Mouse (Mus musculus): Measurements from ENCODE around the gene Chac2.
"Not testable (repeated sequence)": the region's sequence is repeated elsewhere in the genome, so short reads cannot be mapped to it uniquely, and the experiment has no call there.

Gene Chac2

DNA sequence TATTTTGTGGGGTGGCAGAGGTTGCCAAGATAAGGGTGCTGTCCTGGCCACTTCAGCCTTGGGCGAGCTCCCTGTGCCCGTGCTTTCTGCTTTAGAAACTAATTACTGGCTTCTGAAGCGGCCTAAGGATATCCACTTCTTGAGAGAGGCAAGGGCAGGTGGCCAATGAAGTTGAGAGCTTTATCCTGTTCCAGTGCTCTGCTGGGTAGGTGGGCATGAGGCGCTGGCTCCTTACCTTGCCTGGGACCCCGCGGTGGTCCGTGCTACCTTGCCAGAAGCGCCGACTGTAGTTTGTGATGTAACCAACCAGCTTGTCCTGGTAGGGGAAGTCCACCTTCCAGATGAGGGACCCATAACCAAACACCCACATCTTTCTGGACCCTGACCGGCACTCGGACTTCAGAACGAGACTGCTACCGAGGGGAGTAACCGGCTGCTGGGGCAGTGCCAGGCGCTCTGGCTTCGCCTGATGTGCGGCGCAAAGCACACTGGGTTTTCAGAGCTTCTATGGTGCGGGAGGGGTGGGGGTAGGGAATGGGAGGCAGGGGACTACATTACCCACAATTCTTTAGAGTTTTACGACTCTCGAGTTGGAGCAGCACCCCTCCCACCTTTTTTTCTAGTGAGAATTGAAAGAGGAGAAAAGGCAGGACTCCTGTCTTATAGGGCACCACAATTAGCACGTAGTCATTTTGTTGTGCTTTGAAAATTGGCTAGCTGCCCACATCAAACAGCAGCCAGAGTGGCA, at the start of gene Chac2:
TSS of gene Chac2 (minus strand) at position 474 of the 748 bp plus-strand sequence.
- in situ Hi-C loops (cut with MboI; ENCODE audit: low pct_unique_long_range_greater_than_20kb in 1 of 2, low sequenced_read_pairs in 2 of 2, unreplicated experiment in 1 of 2): no loop called here

GRCm38 (mm10) chr11:31034958-31035357, 48.8 kb upstream of the Chac2 start:
- in situ Hi-C loops (cut with MboI; ENCODE audit: low pct_unique_long_range_greater_than_20kb in 1 of 2, low sequenced_read_pairs in 2 of 2, unreplicated experiment in 1 of 2): no loop called here

GRCm38 (mm10) chr11:31017466-31017865, 31.3 kb upstream of the Chac2 start:
- in situ Hi-C loops (cut with MboI; ENCODE audit: low pct_unique_long_range_greater_than_20kb in 1 of 2, low sequenced_read_pairs in 2 of 2, unreplicated experiment in 1 of 2): not testable (repeated sequence)

DNA sequence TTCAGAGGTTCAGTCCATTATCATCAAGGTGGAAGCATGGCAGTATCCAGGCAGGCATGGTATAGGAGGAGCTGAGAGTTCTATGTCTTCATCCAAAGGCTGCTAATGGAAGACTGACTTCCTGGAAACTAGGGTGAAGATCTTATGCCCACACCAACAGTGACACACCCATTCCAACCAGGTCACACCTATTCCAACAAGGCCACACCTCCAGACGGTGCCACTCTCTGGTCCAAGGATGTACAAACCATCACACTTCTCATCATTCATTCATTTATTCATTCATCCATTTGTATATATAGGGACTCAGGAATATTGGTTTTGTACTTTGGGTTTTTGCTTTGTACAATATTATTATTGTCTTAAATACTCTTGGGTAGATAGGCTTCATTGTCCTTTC, 23.5 kb upstream of the Chac2 start:
- in situ Hi-C loops (cut with MboI; ENCODE audit: low pct_unique_long_range_greater_than_20kb in 1 of 2, low sequenced_read_pairs in 2 of 2, unreplicated experiment in 1 of 2): not testable (repeated sequence)

DNA sequence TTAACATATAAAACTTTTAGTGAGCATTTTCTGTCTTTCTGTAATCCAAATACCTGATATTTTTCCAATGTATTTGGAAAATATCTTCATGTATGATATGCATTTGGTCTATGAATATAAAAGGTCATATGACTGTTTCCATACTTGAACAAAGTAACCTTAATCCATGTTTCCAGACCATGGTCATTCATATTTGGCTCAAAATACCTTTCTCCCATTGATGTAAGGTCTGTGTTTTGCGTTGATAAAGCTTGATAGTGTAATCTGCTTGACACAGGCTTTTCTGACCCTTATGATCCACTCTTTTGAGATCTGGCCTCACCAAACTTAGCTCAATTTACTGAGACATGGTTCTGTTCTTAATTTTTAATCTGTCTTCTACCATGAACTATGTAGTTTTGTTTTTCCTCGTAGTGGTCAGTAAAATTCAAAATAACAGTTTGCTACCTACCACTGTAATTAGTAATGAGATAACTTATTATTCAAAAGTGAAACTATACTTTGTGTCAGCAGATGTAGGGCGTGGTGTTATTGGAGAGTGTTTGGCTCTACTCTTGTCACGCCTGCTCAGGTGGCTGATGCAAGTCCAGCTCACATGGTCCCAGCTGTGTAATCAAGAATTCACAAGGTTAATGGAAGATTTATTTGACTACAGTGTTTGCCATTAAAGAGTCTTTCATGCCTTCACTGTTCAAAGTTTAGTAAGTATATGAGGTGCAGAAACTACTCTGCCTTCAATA, 15.2 kb upstream of the Chac2 start:
- in situ Hi-C loops (cut with MboI; ENCODE audit: low pct_unique_long_range_greater_than_20kb in 1 of 2, low sequenced_read_pairs in 2 of 2, unreplicated experiment in 1 of 2): no loop called here

DNA sequence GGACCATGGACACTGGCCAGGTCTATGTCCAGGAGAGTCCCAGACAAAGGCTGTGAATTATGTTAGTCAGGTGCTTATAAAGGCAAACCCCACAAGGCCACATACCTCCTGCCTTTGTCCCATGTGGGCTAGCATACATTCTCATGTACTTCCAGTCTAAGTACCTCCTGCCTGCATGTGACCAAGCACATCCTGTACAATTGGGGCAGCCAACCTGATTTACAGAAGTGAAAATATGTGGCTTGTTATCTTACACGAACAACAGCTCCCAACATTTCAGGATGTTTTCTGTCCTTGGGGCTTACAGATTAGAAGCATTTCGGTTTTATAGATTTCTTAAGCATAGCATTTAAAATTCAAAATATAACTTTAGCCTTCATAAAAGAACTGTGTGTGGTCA, 13.9 kb upstream of the Chac2 start:
- in situ Hi-C loops (cut with MboI; ENCODE audit: low pct_unique_long_range_greater_than_20kb in 1 of 2, low sequenced_read_pairs in 2 of 2, unreplicated experiment in 1 of 2): no loop called here

DNA sequence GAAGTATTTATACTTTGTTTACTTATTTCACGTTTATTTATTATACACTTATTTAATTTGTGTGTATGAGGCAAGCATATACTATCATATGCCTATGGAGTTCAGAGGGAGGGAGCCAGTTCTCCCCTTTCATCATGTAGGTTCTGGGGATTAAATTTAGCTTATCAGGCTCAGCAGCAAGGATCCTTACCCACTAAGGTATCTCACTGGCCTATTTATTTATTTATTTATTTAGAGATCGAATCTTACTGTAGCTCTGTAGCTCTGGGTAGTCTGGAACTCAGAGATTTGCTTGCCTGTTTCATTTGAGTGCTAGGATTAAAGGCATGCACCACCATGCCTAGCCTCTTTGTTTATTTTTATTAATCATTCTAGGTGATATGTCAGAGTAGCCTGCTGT, 12.6 kb upstream of the Chac2 start:
- in situ Hi-C loops (cut with MboI; ENCODE audit: low pct_unique_long_range_greater_than_20kb in 1 of 2, low sequenced_read_pairs in 2 of 2, unreplicated experiment in 1 of 2): no loop called here

DNA sequence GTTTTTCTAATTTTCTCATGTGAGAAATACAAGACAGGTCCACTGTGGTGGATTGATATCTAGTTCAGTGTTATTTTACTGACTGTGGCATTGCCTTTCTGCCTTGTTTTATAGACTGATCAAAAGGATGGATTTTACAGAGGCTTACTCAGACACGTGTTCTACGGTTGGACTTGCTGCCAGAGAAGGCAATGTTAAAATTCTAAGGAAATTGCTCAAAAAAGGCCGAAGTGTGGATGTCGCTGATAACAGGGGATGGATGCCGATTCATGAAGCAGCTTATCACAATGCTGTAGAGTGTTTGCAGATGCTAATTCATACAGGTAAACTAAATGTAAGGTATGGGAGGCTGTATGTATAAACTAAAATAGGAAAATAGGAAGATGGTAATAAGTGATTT, 12.0 kb upstream of the Chac2 start:
- in situ Hi-C loops (cut with MboI; ENCODE audit: low pct_unique_long_range_greater_than_20kb in 1 of 2, low sequenced_read_pairs in 2 of 2, unreplicated experiment in 1 of 2): no loop called here

- in situ Hi-C loops (cut with MboI; ENCODE audit: low pct_unique_long_range_greater_than_20kb in 1 of 2, low sequenced_read_pairs in 2 of 2, unreplicated experiment in 1 of 2): no loop called here
Measured at GRCm38 (mm10) chr11:30996670-30997069, 10.5 kb upstream of the Chac2 start.

GRCm38 (mm10) chr11:30986625-30987017, 471 bp upstream of the Chac2 start:
- in situ Hi-C loops (cut with MboI; ENCODE audit: low pct_unique_long_range_greater_than_20kb in 1 of 2, low sequenced_read_pairs in 2 of 2, unreplicated experiment in 1 of 2): no loop called here

GRCm38 (mm10) chr11:30985237-30985636, 913 bp downstream of the Chac2 start:
- in situ Hi-C loops (cut with MboI; ENCODE audit: low pct_unique_long_range_greater_than_20kb in 1 of 2, low sequenced_read_pairs in 2 of 2, unreplicated experiment in 1 of 2): no loop called here

- in situ Hi-C loops (cut with MboI; ENCODE audit: low pct_unique_long_range_greater_than_20kb in 1 of 2, low sequenced_read_pairs in 2 of 2, unreplicated experiment in 1 of 2): no loop called here
Measured at GRCm38 (mm10) chr11:30954279-30954725, 31.8 kb downstream of the Chac2 start, which contains the start of gene Erlec1. Erlec1 (minus strand) TSS chr11:30954335.

DNA sequence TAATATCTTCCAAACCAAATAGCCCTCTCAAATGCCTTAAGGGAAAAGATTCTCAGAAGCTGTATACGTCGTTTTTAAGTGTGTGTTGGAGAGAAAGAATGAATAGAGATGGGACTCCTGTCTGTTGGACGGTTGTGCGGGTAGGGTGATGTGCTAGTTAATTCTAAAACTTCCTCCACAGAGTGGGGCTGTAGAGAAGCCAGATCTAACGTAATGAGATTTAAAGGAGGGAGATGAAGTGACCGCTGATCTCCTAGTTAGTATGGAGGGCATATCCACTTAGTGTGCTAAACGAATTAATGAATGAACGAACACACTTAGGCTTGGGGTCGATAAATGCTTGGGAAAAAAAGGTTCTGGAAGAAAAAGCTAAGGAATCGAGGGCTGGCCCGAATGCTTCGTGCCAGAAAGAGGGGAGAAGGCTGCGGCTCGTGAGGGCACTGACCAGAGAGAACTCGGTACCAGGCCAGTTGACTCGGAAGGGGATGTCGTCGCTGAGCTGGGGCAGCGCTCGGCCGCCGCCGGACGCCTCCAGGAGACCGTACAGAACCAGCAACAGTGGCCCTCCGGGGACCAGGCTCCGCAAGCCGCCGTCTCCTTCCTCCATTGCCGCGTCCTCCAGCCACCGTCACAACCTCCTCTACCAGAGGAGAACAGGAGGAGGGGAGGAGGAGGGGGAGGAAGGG, 32.5 kb downstream of the Chac2 start:
- in situ Hi-C loops (cut with MboI; ENCODE audit: low pct_unique_long_range_greater_than_20kb in 1 of 2, low sequenced_read_pairs in 2 of 2, unreplicated experiment in 1 of 2): no loop called here

DNA sequence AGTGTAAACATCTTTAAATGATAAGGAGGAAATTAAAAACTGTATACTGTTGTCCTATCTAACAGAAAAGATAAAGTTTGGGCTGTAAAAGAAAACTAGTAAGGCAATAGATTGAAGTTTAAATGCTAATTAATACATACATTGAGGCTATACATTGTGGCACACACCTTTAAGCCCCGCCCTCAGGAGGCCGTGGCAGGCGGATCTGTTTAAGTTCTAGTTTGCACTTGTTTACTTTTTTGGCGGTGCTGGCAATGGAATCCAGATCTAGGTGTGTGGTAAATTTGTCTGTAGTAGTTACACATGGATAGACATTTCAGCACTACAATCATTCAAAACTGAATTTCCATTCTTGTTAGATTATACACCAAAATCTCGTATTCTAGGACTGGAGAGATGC, 33.3 kb downstream of the Chac2 start:
- in situ Hi-C loops (cut with MboI; ENCODE audit: low pct_unique_long_range_greater_than_20kb in 1 of 2, low sequenced_read_pairs in 2 of 2, unreplicated experiment in 1 of 2): no loop called here

DNA sequence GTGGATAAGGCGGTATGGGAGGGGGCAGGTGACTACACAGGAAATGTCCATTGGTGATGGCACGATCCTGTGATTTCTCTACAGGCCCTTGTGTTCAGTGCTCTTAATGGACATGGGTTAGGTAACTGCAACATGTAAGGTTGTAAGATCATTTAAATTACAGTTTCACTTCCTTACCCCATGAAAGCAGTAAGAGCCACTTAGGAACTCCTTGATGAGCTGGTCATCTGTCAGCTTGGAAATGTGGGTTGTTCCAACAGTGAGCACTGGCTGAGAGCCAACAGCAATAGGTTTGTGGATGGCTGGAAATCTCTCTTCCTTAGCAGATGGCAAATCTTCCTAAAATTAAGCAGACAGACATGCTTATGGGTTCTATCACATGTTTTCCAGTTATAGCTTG, 42.6 kb downstream of the Chac2 start:
- in situ Hi-C loops (cut with MboI; ENCODE audit: low pct_unique_long_range_greater_than_20kb in 1 of 2, low sequenced_read_pairs in 2 of 2, unreplicated experiment in 1 of 2): no loop called here

DNA sequence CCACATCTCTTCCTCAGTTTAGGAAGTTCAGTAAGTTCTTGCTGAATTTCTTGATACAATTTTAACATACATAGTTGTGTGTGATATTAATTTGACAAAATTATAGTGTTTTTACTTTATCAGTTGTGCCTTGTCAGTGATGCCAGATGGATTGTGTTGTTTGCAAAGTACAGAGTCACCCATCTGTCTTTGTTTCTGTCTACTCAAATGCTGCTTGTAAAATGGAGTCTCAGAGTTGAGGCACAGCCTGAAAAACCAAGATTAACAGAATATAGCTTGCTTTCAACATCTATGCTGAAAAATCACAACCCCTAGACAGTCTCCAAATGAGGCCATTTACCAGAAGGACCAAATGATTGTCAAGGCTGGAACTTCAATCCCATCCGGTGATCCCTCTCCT, 57.7 kb downstream of the Chac2 start:
- in situ Hi-C loops (cut with MboI; ENCODE audit: low pct_unique_long_range_greater_than_20kb in 1 of 2, low sequenced_read_pairs in 2 of 2, unreplicated experiment in 1 of 2): no loop called here

DNA sequence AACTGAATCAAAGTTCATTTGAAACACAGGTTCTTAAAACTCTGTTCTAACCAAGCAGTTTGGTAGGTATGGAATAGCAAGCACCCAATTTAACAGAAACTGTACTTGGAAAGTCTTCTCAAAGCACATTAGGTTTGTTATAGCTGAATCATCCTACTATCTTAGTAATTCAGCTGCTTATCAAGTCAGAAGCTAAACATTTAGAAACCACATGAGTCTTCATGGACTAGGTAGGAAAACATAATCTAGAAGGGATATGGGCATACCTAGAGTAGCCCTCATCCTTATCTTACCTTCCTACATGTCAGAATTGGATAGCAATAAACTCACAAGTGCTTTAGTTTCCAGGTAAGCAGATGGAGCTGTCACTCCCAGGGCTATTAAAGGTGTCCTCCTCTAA, 58.1 kb downstream of the Chac2 start:
- in situ Hi-C loops (cut with MboI; ENCODE audit: low pct_unique_long_range_greater_than_20kb in 1 of 2, low sequenced_read_pairs in 2 of 2, unreplicated experiment in 1 of 2): no loop called here

All from mouse embryonic stem cell (cell line).